Mouse (Mus musculus): Measurements from ENCODE around the gene Peli2.

DNA sequence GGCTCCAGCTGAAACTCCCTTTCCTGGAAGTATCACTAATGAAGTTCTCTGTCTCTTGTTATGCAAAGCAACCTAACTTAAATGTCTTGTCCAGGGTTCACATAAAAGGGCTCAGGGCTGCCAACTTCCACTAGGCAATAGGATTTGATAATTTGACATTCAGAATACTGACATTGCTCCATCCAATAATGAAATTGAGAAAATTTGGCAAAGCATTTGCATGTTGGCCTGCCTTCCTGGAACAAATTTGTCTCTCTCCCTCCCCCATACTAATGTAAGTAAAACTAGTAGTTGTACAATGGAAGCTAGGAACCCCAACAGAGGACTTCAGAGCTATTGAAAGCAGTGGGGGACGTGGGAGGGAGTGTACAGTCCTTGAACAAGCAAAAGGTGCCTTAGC lies 21.3 kb upstream of the Peli2 start:
- TF ChIP-seq POLR2A (IDR thresholded peaks at IDR 0.05; ENCODE audit: insufficient read depth, low read depth, low read length) = no peak
- TF ChIP-seq CTCF (IDR thresholded peaks at IDR 0.05; ENCODE audit: insufficient read depth, low read depth, low read length) = no peak

All from olfactory bulb, adult 2 months (tissue).